Comparison of ENCODE assay signal across 24 mouse cellular contexts in the genomic region with DNA sequence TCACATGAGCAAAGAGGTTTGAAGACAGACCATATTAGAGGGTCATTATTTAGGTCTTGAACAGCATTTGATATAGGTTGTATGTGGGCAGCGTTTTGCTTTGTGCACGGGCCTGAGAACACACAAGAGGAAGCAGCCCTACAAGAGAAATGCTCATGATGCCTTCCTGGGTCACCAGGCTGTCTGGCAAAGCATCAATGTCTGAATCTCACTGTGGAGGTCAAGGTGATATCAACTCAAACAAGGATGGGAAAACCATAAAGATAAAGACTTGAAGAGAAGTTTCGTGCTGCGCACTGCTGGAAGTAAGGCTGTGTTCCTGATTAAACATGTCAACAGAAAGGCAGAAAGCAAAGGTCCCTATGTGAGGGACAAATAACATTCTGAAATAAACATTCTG.
"Had no signal": no experiment of that assay in that cellular context is flagged by ENCODE, and none has a peak within 500 bp of the region (broad histone marks: within the 10 kb centered on the region; RNA-seq: fewer than 3 reads in every experiment).

No protein-coding gene starts in this region.

- H3K4me3 ChIP-seq: gastrocnemius, adult 2 months; heart, adult 2 months; heart, embryonic 12.5 days; hindbrain, embryonic 10.5 days; hindbrain, embryonic 12.5 days; layer of hippocampus, adult 2 months; left cerebral cortex, adult 2 months; limb, embryonic 10.5 days; limb, embryonic 12.5 days; liver, embryonic 13.5 days had no signal

- ATAC-seq: hindbrain, embryonic 16.5 days; inflammation-experienced regulatory T-cells, adult 6 months; intestine, postnatal 0 days had no signal

- H3K27ac ChIP-seq: gastrocnemius, adult 2 months; heart, adult 2 months; hindbrain, embryonic 10.5 days; hindbrain, embryonic 12.5 days; layer of hippocampus, adult 2 months; left cerebral cortex, adult 2 months; limb, embryonic 10.5 days; limb, embryonic 12.5 days; liver, embryonic 13.5 days had no signal

- H3K36me3 ChIP-seq: heart, embryonic 12.5 days; hindbrain, embryonic 10.5 days; hindbrain, embryonic 12.5 days; limb, embryonic 12.5 days; liver, embryonic 13.5 days had no signal

- H3K9me3 ChIP-seq: heart, embryonic 12.5 days; hindbrain, embryonic 10.5 days; hindbrain, embryonic 12.5 days; limb, embryonic 10.5 days; limb, embryonic 12.5 days; liver, embryonic 13.5 days had no signal

- H3K9ac ChIP-seq: heart, embryonic 12.5 days; hindbrain, embryonic 12.5 days; limb, embryonic 12.5 days; liver, embryonic 13.5 days had no signal

- DNase-seq: gastrocnemius, adult 2 months; gastrocnemius, postnatal 10 days; gastrocnemius, postnatal 25 days; heart, adult 2 months; heart, postnatal 10 days; heart, postnatal 4 days; kidney, adult 18-20 months; kidney, adult 8-10 months; kidney, postnatal 10 days; kidney, postnatal 25 days; kidney, postnatal 4 days; liver; liver, embryonic 13.5 days had no signal

- H3K27me3 ChIP-seq: heart, embryonic 12.5 days; hindbrain, embryonic 12.5 days; limb, embryonic 12.5 days; liver, embryonic 13.5 days had no signal

- H3K4me2 ChIP-seq: heart, embryonic 12.5 days; hindbrain, embryonic 12.5 days; limb, embryonic 12.5 days; liver, embryonic 11.5 days; liver, embryonic 13.5 days had no signal
